9 mouse cellular contexts compared by ENCODE assay signal in the genomic region with DNA sequence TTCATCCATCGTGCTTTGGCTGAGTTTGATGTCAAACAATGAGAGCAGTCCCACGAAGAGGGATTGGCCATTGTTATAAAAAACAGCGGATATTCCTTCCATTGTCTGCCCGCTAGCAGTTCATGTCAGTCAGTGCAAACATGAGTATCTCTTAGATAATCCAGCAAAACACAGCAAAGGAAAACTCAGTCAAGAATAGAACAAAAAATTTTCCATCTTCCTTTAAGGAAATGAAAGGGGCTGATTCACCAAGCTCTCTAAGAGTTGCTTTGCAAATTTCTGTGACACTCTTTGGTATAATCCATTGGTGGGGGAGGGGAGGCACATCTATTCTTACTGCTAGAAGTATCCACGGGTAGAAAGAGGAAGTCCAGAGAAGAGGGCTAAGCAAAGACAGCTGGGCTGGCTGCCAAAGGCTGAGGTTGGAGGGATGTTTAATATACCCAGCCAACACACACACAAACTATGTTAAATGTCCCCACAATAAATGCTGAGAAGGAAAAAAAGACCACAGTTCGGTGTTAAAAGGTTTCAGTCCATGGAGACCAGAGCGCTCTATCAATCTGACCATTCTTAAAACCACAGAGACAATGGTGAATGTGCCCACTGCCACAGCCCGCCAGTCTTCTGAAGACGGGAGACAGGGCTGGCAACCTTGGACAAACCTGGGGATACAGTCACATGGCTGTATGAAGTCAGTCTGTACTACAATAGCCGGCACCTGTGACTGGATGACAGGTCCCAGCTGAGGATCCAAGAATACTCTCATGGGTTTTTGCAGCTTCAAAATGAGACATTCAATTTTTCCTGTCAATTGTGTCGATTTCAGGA. TPM values are rescaled to one million over a fixed set of nuclear protein-coding genes. Genes with fewer than 3 reads are reported as not detected.
DNase-seq lines count a peak whose midpoint lies in the region; ATAC-seq and TF ChIP-seq lines count a peak whose summit lies in the region.
"Had no signal": no experiment of that assay in that cellular context is flagged by ENCODE, and none has a peak within 500 bp of the region (broad histone marks: within the 10 kb centered on the region; RNA-seq: fewer than 3 reads in every experiment).

No protein-coding gene starts in this region.

- no peak for TF ChIP-seq POLR2A in embryonic fibroblast, embryonic 13.5 days (IDR thresholded peaks at IDR 0.05; ENCODE audit: low read depth, low read length)

- H3K27ac ChIP-seq in embryonic fibroblast, embryonic 13.5 days (ENCODE audit: insufficient read depth, low read length) = peak overlapping the region; percentile 91
- H3K27ac ChIP-seq in hindbrain, embryonic 13.5 days = 0 out of 2 replicates have a peak overlapping the region, but pooled peaks have one; percentile 6
- H3K27ac ChIP-seq in forebrain, embryonic 12.5 days = no peak overlapping the region
- no peak overlapping the region for H3K27ac ChIP-seq in midbrain, embryonic 15.5 days
- H3K27ac ChIP-seq: limb, embryonic 12.5 days had no signal

- H3K4me3 ChIP-seq in embryonic fibroblast, embryonic 13.5 days (ENCODE audit: insufficient read depth, low read length) = no peak overlapping the region
- no peak overlapping the region for H3K4me3 ChIP-seq in hindbrain, embryonic 13.5 days
- no peak overlapping the region for H3K4me3 ChIP-seq in forebrain, embryonic 12.5 days (replicated peaks)
- no peak overlapping the region for H3K4me3 ChIP-seq in midbrain, embryonic 15.5 days
- H3K4me3 ChIP-seq: limb, embryonic 12.5 days had no signal

- peak; percentile 70 for DNase-seq in urinary bladder, postnatal 14 days (ENCODE audit: low spot score)
- DNase-seq in urinary bladder, adult 2 months (ENCODE audit: low spot score) = no peak
- DNase-seq in left cerebral cortex, postnatal 4 days = peak; percentile 56
- peak; percentile 77 for DNase-seq in right cerebral cortex, adult 18-20 months

- WGBS in hindbrain, embryonic 13.5 days = 58% methylated on average over 11 of the region's 11 CpGs
- 75% methylated on average over 11 of the region's 11 CpGs for WGBS in forebrain, embryonic 12.5 days
- WGBS in midbrain, embryonic 15.5 days = 46% methylated on average over 11 of the region's 11 CpGs

- H3K4me1 ChIP-seq in embryonic fibroblast, embryonic 13.5 days (ENCODE audit: control insufficient read depth, insufficient read depth, low read length) = peaks cover 14% of the 10 kb centered on the region
- peaks cover 39% of the 10 kb centered on the region for H3K4me1 ChIP-seq in hindbrain, embryonic 13.5 days (replicated peaks)
- H3K4me1 ChIP-seq in forebrain, embryonic 12.5 days = peaks cover 20% of the 10 kb centered on the region
- peaks cover 12% of the 10 kb centered on the region for H3K4me1 ChIP-seq in midbrain, embryonic 15.5 days

- intact Hi-C loops in left cerebral cortex, postnatal 4 days (cut with DNase I) = no loop called here

- peaks cover 6% of the 10 kb centered on the region; the same call in 1 of the 2 replicates for H3K9me3 ChIP-seq in hindbrain, embryonic 13.5 days
- H3K9me3 ChIP-seq in forebrain, embryonic 12.5 days = no peaks in the 10 kb centered on the region
- H3K9me3 ChIP-seq in midbrain, embryonic 15.5 days = no peaks in the 10 kb centered on the region

- no peak for ATAC-seq in hindbrain, embryonic 13.5 days (ENCODE audit: low FRiP score)
- ATAC-seq in forebrain, embryonic 12.5 days (ENCODE audit: low FRiP score) = no peak
- ATAC-seq in midbrain, embryonic 15.5 days (replicated peaks) = no peak

- no peak for TF ChIP-seq CTCF in embryonic fibroblast, embryonic 13.5 days (IDR thresholded peaks at IDR 0.05; ENCODE audit: borderline replicate concordance, insufficient read depth, low read length)

- H3K27me3 ChIP-seq in hindbrain, embryonic 13.5 days = no peaks in the 10 kb centered on the region
- H3K27me3 ChIP-seq in forebrain, embryonic 12.5 days = no peaks in the 10 kb centered on the region
- no peaks in the 10 kb centered on the region for H3K27me3 ChIP-seq in midbrain, embryonic 15.5 days (replicated peaks)
- H3K27me3 ChIP-seq: limb, embryonic 12.5 days had no signal

- peaks cover 43% of the 10 kb centered on the region for H3K36me3 ChIP-seq in hindbrain, embryonic 13.5 days
- H3K36me3 ChIP-seq in forebrain, embryonic 12.5 days (replicated peaks) = peaks cover 25% of the 10 kb centered on the region
- H3K36me3 ChIP-seq in midbrain, embryonic 15.5 days (replicated peaks) = peaks cover 12% of the 10 kb centered on the region

- no peak overlapping the region for H3K9ac ChIP-seq in hindbrain, embryonic 13.5 days
- no peak overlapping the region for H3K9ac ChIP-seq in forebrain, embryonic 12.5 days
- H3K9ac ChIP-seq in midbrain, embryonic 15.5 days = no peak overlapping the region
- H3K9ac ChIP-seq: limb, embryonic 12.5 days had no signal

- no peak overlapping the region for H3K4me2 ChIP-seq in hindbrain, embryonic 13.5 days
- no peak overlapping the region for H3K4me2 ChIP-seq in forebrain, embryonic 12.5 days
- no peak overlapping the region for H3K4me2 ChIP-seq in midbrain, embryonic 15.5 days
- H3K4me2 ChIP-seq: limb, embryonic 12.5 days had no signal

RNA-seq across cellular contexts. Expression of gene Sh3bp5, which starts 12.7 kb away (rescaled TPM):
- polyA plus RNA-seq in urinary bladder, adult 2 months (2012; rRNA removed) = 36.1 and 37.0 TPM in 2 replicates
- polyA plus RNA-seq in embryonic fibroblast, embryonic 13.5 days (2011; ENCODE audit: insufficient read length, low read depth, missing spikeins) = 25.0 and 29.1 TPM in 2 replicates
- 140 and 142 TPM in 2 replicates for polyA plus RNA-seq in hindbrain, embryonic 13.5 days (2015; fragmentation: Nextera tagmentation; extraction: Ambion mirVana)
- 100 to 1,000 TPM; 140 to 147 TPM for total RNA-seq in left cerebral cortex, postnatal 4 days (2021)
- polyA plus RNA-seq in forebrain, embryonic 12.5 days (2016; fragmentation: Nextera tagmentation; extraction: Ambion mirVana) = 37.7 and 39.1 TPM in 2 replicates
- polyA plus RNA-seq in midbrain, embryonic 15.5 days (2015; fragmentation: Nextera tagmentation; extraction: Ambion mirVana) = 151 and 161 TPM in 2 replicates

Comparison
In these comparisons a context has a peak if more than half of its experiments do, and no peak if none do; other contexts are left out.
1. H3K27ac ChIP-seq: peak in embryonic fibroblast, embryonic 13.5 days (single experiment) and hindbrain, embryonic 13.5 days (single experiment); none in forebrain, embryonic 12.5 days (single experiment) and midbrain, embryonic 15.5 days (single experiment).